Mouse (Mus musculus): ENCODE data around the gene S1pr1. TPM values are rescaled to one million over a fixed set of nuclear protein-coding genes. Genes with fewer than 3 reads are reported as not detected.

The S1pr1 gene
- total and polyA plus RNA-seq, 3 experiments, result 0.08 to 0.13 TPM; not detected in 1

DNA sequence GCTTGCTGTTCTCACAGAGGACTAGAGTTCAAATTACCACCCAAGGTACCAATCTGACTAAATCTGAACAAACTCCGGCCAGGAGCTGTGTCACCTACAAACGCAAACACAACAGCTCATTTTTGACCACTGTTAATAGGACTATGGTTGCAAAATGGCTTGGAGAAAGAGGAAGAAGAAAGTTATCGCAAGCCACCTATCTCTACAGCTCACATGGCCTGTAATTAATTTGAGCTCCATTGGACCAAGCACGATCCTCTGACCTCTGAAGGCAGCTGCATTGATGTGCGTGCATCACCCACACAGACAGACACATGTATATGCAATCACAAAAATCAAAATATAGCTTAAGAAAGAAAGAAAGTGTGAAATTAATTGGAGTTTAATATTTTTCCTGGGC is 20.7 kb downstream of the S1pr1 start (continued):
- TF ChIP-seq TCF12 (IDR thresholded peaks at IDR 0.05; ENCODE audit: low read depth, low read length) (0 out of 2 replicates have a peak, but pooled peaks have one; percentile 19), ZC3H11A (IDR thresholded peaks at IDR 0.05; ENCODE audit: low read depth, low read length) (no peak), GABPA (IDR thresholded peaks at IDR 0.05; ENCODE audit: low read depth, low read length) (no peak), GATA1 (IDR thresholded peaks at IDR 0.05; ENCODE audit: low read depth, low read length) (peak; percentile 62; the same call in 1 of the 2 replicates)

DNA sequence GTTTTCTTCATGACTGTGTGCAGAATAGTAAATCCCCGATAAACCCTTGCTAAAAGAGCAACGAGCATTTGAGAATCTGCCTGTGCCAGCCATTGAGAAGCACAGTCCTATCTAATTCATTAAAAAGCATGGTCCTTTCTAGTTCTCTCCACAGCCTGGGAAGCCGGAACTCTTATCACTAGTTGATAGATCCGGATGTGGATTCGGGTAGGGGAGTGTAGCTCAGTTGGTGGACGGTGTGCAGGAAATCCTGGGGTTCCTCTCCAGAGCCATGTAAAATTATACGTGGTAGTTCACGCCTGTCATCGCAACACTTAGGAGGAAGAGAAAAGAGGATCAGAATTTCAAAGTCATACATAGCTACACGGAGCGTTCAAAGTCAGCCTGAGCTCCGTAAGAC is 21.5 kb downstream of the S1pr1 start:
- Histone ChIP-seq H3K4me3 (ENCODE audit: control insufficient read depth in 1 of 2, insufficient read depth in 1 of 2, low read depth in 2 of 2, low read length in 2 of 2) (peak overlapping the region; percentile 44 to 46), H3K36me3 (ENCODE audit: control insufficient read depth in 1 of 2, insufficient read depth in 2 of 2, low read length in 2 of 2) (peaks cover 0 to 41% of the 10 kb centered on the region in 2 experiments; a peak in 2 of 4 replicates), H3K9me3 (replicated peaks; ENCODE audit: insufficient read depth, low read length) (no peaks in the 10 kb centered on the region), H3K79me2 (ENCODE audit: control insufficient read depth, insufficient read depth, low read length, poor library complexity) (no peaks in the 10 kb centered on the region), H3K4me1 (ENCODE audit: control insufficient read depth in 1 of 2, insufficient read depth in 2 of 2, low read length in 2 of 2) (peaks cover 23 to 44% of the 10 kb centered on the region in 2 experiments), H3K27ac (ENCODE audit: control insufficient read depth, low read depth, low read length) (peak overlapping the region; percentile 72), H3K9ac (ENCODE audit: control insufficient read depth, low read depth, low read length, poor library complexity, severe bottlenecking) (peak overlapping the region; percentile 48), H3K27me3 (ENCODE audit: control insufficient read depth in 1 of 2, insufficient read depth in 2 of 2, low read length in 2 of 2) (no peaks in the 10 kb centered on the region)
- TF ChIP-seq SIN3A (IDR thresholded peaks at IDR 0.05; ENCODE audit: low read length), result peak; percentile 43
- TF ChIP-seq HCFC1 (IDR thresholded peaks at IDR 0.05; ENCODE audit: low read depth, low read length), result peak; percentile 42; the same call in 1 of the 2 replicates
- TF ChIP-seq MXI1 (IDR thresholded peaks at IDR 0.05; ENCODE audit: low read depth, low read length), result 0 out of 2 replicates have a peak, but pooled peaks have one; percentile 45
- peak; percentile 69 for TF ChIP-seq GATA1 (IDR thresholded peaks at IDR 0.05; ENCODE audit: low read depth, low read length)
- peak; percentile 39; the same call in 1 of the 2 replicates for TF ChIP-seq ETS1 (IDR thresholded peaks at IDR 0.05; ENCODE audit: low read depth, low read length)
- TF ChIP-seq TBP (IDR thresholded peaks at IDR 0.05; ENCODE audit: low read depth, low read length), result no peak
- no peak for TF ChIP-seq GABPA (IDR thresholded peaks at IDR 0.05; ENCODE audit: low read depth, low read length)
- TF ChIP-seq RCOR1 (IDR thresholded peaks at IDR 0.05; ENCODE audit: low read depth, low read length), result 0 out of 2 replicates have a peak, but pooled peaks have one; percentile 43
- peak; percentile 68 for DNase-seq (ENCODE audit: low read depth, low spot score)

DNA sequence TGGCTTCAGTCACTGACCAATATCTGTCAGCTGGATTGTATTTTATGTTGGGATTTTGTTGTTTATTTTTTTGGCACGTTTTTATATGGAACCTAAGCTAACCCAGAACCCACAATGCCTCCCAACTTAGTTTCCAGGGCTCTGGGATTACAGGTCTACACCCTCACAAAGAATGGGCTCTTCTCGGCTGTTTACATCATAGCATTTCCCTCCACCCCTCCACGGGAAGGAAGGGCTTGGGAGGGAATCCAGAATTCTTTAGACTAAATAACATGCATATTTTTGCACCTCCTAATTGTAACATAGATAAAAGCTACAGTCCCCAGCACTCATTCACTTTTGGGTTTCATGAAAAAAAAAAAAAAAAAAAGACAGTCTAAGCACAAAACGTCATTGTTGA is 22.0 kb downstream of the S1pr1 start:
- Histone ChIP-seq H3K27ac (ENCODE audit: control insufficient read depth, low read depth, low read length) (peak overlapping the region; percentile 72), H3K4me1 (ENCODE audit: control insufficient read depth in 1 of 2, insufficient read depth in 2 of 2, low read length in 2 of 2) (peaks cover 23 to 44% of the 10 kb centered on the region in 2 experiments), H3K4me3 (ENCODE audit: control insufficient read depth in 1 of 2, insufficient read depth in 1 of 2, low read depth in 2 of 2, low read length in 2 of 2) (peak overlapping the region; percentile 44 to 46; a peak in 3 of 4 replicates), H3K36me3 (ENCODE audit: control insufficient read depth in 1 of 2, insufficient read depth in 2 of 2, low read length in 2 of 2) (peaks cover 0 to 41% of the 10 kb centered on the region in 2 experiments; a peak in 2 of 4 replicates), H3K9ac (ENCODE audit: control insufficient read depth, low read depth, low read length, poor library complexity, severe bottlenecking) (peak overlapping the region; percentile 48), H3K9me3 (replicated peaks; ENCODE audit: insufficient read depth, low read length) (no peaks in the 10 kb centered on the region), H3K79me2 (ENCODE audit: control insufficient read depth, insufficient read depth, low read length, poor library complexity) (no peaks in the 10 kb centered on the region), H3K27me3 (ENCODE audit: control insufficient read depth in 1 of 2, insufficient read depth in 2 of 2, low read length in 2 of 2) (no peaks in the 10 kb centered on the region)
- peak; percentile 28 for DNase-seq (ENCODE audit: low read depth, low spot score)
- TF ChIP-seq CHD1 (IDR thresholded peaks at IDR 0.05; ENCODE audit: low read depth, low read length) (no peak), MAFK (IDR thresholded peaks at IDR 0.05; ENCODE audit: borderline replicate concordance, low read depth, low read length) (no peak), RAD21 (IDR thresholded peaks at IDR 0.05; ENCODE audit: low read depth, low read length) (no peak), POLR2A (IDR thresholded peaks at IDR 0.05; ENCODE audit: control insufficient read depth in 1 of 2, insufficient read depth in 1 of 2, low read depth in 1 of 2, low read length in 2 of 2, poor library complexity in 1 of 2) (no peak), SMC3 (IDR thresholded peaks at IDR 0.05; ENCODE audit: low read depth, low read length) (no peak), ZNF384 (IDR thresholded peaks at IDR 0.05; ENCODE audit: low read depth, low read length) (peak; percentile 71), RCOR1 (IDR thresholded peaks at IDR 0.05; ENCODE audit: low read depth, low read length) (no peak)

Data from MEL (cell line).